Mouse (Mus musculus) left cerebral cortex, adult 6 months (tissue): ENCODE results near the gene Tlr5. TPM values are rescaled to one million over a fixed set of nuclear protein-coding genes. Genes with fewer than 3 reads are reported as not detected.

ENCODE experiments used
- long read RNA-seq, 2 experiments: library from polyadenylated mRNA; unstranded; transcript quantifications; one replicate each; pipeline ENCODE4 v2.0.0; 2019 to 2020
- polyA plus RNA-seq: library from polyadenylated mRNA; unstranded; fragments of <200 nt; fragmentation: Nextera tagmentation; gene quantifications from 2 replicates; pipeline ENCODE4 v1.2.3, GENCODE M21; 2021

Tlr5 gene
- polyA plus RNA-seq = 0.16 and 0.29 TPM in 2 replicates
- long read RNA-seq, experiment 1 = 0 reads
- long read RNA-seq, experiment 2 = 0 reads

DNA sequence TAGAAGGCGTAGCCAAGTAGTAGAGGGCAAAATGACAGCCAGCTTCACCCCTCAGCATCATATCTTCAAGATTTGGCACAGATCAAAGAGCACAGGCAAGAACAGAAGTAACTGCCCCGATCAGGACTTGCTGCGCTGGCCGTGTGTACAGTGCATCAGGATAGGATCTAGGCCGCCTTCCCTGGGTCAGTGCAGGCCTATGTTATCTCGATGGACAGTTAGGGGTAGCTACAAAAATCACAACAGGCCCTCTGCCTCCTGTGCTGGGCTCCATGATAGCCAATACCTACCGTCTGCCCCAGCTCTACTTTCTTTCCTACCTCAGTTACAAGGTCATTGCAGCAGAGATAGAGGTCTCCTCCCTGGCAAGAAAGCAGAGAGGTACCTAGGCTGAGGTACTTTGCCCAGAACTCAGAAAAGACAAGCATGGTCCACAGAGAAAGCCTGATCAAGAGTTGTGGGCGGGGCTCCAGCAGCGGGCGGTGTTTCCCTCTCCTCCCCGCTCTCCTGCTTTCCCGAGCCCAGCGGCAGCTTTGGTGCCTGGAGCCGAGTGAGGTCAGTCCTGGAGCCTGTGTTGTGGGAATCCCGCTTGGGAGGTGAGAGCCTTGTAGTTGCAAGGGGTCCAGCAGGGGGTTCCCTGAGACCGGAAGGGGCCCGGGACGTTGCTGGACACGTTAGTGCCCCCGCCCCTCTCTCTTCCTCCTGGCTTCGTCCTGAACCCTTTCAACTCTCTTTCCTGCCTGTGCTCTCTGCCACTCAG lies at the start of gene Tlr5:
Gene Tlr5 (plus strand): TSS at position 502 of the 760 bp plus-strand sequence.

Other genes starting within 250 kb of the Tlr5 start
- not detected in 2 replicates for gene Ccdc185, start 205.6 kb upstream of the Tlr5 start, polyA plus RNA-seq
- gene Susd4, start 190.9 kb upstream of the Tlr5 start, polyA plus RNA-seq = 76.7 and 83.7 TPM in 2 replicates